Mouse (Mus musculus) hindbrain, embryonic 13.5 days (tissue): ENCODE data around the gene Tas2r118. TPM values are rescaled to one million over a fixed set of nuclear protein-coding genes. Genes with fewer than 3 reads are reported as not detected.

Source experiments
- ATAC-seq: fragments of 200-750 bp; cut with Nextera tagmentation; 2 replicates; pipeline ENCODE4 v1.8.0; 2017; ENCODE audit warnings: moderate TSS enrichment; ENCODE audit not compliant: low FRiP score
- H3K27ac ChIP-seq: fragments of 300-500 bp; sonication (generic); 2 replicates; pipeline ENCODE4 v1.5.1; 2015; ENCODE audit warnings: inconsistent platforms, mild to moderate bottlenecking, moderate library complexity
- H3K27me3 ChIP-seq: fragments of 300-500 bp; sonication (generic); 2 replicates; pipeline ENCODE4 v1.6.1; 2015; ENCODE audit warnings: mild to moderate bottlenecking, inconsistent platforms
- H3K36me3 ChIP-seq: fragments of 300-500 bp; sonication (generic); 2 replicates; pipeline ENCODE4 v1.6.1; 2015; ENCODE audit warnings: mild to moderate bottlenecking, inconsistent platforms
- H3K4me1 ChIP-seq: fragments of 300-500 bp; sonication (generic); replicated peaks from 2 replicates; pipeline ENCODE4 v1.6.1; 2015; ENCODE audit warnings: inconsistent platforms
- H3K4me2 ChIP-seq: fragments of 300-500 bp; sonication (generic); 2 replicates; pipeline ENCODE4 v1.6.1; 2015; ENCODE audit warnings: inconsistent platforms, mild to moderate bottlenecking, moderate library complexity
- H3K4me3 ChIP-seq: fragments of 300-500 bp; sonication (generic); 2 replicates; pipeline ENCODE4 v1.5.1; 2015; ENCODE audit warnings: mild to moderate bottlenecking, inconsistent platforms
- H3K9ac ChIP-seq: fragments of 300-500 bp; sonication (generic); 2 replicates; pipeline ENCODE4 v1.6.1; 2015; ENCODE audit warnings: mild to moderate bottlenecking, inconsistent platforms
- H3K9me3 ChIP-seq: fragments of 300-500 bp; sonication (generic); 2 replicates; pipeline ENCODE4 v1.6.1; 2016; ENCODE audit warnings: inconsistent platforms
- WGBS: fragments of 180-500 bp; shearing (Covaris S2); methylation state at CpG from one replicate; pipeline ENCODE4 v1.1.7; 2015; 5-methylcytosine and 5-hydroxymethylcytosine counted together
- polyA plus RNA-seq: library from polyadenylated mRNA; unstranded; fragments of >200 nt; fragmentation: Nextera tagmentation; extraction: Ambion mirVana; gene quantifications from 2 replicates; pipeline ENCODE4 v1.2.1, GENCODE M21; 2015

The Tas2r118 gene
- polyA plus RNA-seq, result not detected in 2 replicates

- no peak for ATAC-seq
- Histone ChIP-seq H3K27ac (no peak within 1 kb of the TSS), H3K9me3 (no peaks in the 10 kb centered on the region), H3K4me1 (no peaks in the 10 kb centered on the region), H3K27me3 (no peaks in the 10 kb centered on the region), H3K9ac (no peak within 1 kb of the TSS), H3K4me3 (no peak within 1 kb of the TSS), H3K4me2 (no peak within 1 kb of the TSS), H3K36me3 (no peaks in the 10 kb centered on the region)
- 95% methylated on average over 5 of the region's 5 CpGs for WGBS
These were observed at the start of gene Tas2r118 for GRCm38 (mm10) chr6:23969960-23970359. Gene Tas2r118, minus strand, starts transcription at chr6:23970060.

DNA sequence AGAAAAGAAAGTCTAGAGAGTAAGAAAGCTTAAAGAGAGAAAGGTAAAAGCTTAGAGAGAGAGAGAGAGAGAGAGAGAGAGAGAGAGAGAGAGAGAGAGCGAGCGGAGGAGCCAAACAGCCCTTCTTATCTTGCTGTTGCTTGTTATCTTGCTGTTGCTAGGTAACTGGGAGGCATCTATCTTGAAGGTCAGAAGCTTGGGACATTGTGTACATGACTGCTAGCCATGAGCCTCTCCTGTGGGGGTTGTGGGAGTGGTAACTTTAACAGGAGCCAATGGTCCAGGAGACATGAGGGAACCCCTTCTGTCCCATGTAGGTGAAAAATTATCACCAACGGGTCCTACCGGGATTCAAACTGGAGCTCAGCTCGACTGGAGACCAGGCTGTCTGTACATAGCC, 48.5 kb upstream of the Tas2r118 start:
- 87% methylated on average over 5 of the region's 5 CpGs for WGBS
- Histone ChIP-seq H3K9ac (no peak overlapping the region), H3K9me3 (0 out of 2 replicates have a peak, but pooled peaks cover 5% of the 10 kb centered on the region), H3K4me2 (no peak overlapping the region), H3K27ac (no peak overlapping the region), H3K4me1 (no peaks in the 10 kb centered on the region), H3K27me3 (no peaks in the 10 kb centered on the region), H3K36me3 (no peaks in the 10 kb centered on the region), H3K4me3 (no peak overlapping the region)
- no peak for ATAC-seq

DNA sequence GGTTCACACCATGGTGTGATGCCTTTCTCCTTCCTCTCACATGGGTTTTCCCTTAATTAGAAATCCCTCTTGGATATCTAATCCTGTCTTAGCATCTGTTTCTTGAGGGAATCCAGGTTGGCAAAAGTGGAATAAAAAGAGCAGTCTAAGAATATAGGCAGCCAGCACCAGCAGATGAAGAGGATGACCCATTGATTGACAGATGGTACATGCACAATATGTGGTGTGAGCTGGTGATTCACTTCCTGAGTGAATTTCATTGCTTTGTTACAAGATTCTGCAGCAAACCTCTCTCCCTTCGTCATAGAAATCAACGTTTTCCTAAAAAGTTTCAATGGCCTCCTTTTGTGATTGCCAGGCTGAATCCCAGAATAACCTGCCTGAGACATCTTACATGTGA, 23.4 kb upstream of the Tas2r118 start:
- 0 out of 2 replicates have a peak, but pooled peaks cover 2% of the 10 kb centered on the region for H3K4me1 ChIP-seq
- no peaks in the 10 kb centered on the region for H3K9me3 ChIP-seq
- ATAC-seq, result no peak
- no peaks in the 10 kb centered on the region for H3K36me3 ChIP-seq
- no peak overlapping the region for H3K9ac ChIP-seq
- 83% methylated on average over 2 of the region's 2 CpGs for WGBS
- no peak overlapping the region for H3K4me2 ChIP-seq
- no peak overlapping the region for H3K27ac ChIP-seq
- no peaks in the 10 kb centered on the region for H3K27me3 ChIP-seq
- H3K4me3 ChIP-seq, result no peak overlapping the region

GRCm38 (mm10) chr6:23990687-23991387, 21.0 kb upstream of the Tas2r118 start:
- H3K9me3 ChIP-seq, result no peaks in the 10 kb centered on the region
- 0 out of 2 replicates have a peak, but pooled peaks cover 2% of the 10 kb centered on the region for H3K4me1 ChIP-seq
- no peaks in the 10 kb centered on the region for H3K27me3 ChIP-seq
- H3K9ac ChIP-seq, result no peak overlapping the region
- no peak overlapping the region for H3K27ac ChIP-seq
- H3K4me2 ChIP-seq, result no peak overlapping the region
- ATAC-seq, result no peak
- no peaks in the 10 kb centered on the region for H3K36me3 ChIP-seq
- H3K4me3 ChIP-seq, result no peak overlapping the region
- WGBS, result 43% methylated on average over 3 of the region's 3 CpGs

DNA sequence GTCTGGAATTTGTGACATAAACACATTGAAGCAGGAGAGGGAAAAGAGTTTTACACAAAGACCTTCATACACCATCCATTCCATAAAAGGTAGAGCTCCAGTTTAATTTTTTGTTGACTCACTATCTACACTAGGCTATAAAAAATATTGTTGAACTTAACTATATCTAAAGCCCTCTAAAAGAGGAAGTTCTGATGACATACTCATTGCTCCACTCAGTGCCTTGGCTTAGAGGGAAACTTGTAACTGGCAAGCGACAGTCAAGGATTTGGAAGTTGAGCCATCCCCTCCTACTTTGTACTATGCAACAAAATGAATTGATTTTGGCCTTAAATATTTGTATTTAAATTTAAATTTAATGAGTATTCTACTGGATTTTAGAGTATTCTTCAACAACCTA, 16.4 kb upstream of the Tas2r118 start:
- WGBS, result 94% methylated on average over 1 of the region's 1 CpGs
- H3K4me2 ChIP-seq, result no peak overlapping the region

DNA sequence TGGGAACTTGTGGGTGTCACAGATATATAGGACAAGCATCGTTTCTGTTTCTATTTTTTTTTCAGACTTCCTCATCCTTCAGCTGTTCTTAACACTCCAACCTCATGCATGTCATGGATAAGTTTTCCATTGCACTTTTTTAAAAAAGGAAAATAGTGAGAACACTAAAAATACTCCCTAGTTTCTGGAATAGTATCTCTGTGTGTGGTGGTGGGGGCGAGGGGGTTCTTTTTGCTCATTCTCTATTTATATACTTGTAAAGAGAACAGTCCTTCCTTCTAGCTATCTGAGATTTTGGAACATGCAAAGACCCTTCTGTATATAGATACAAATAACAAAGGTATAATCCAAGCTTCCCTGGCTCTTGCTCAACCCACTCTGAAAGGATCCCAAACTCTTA, 2.9 kb downstream of the Tas2r118 start:
- Histone ChIP-seq H3K9ac (no peak overlapping the region), H3K4me3 (no peak overlapping the region), H3K27me3 (no peaks in the 10 kb centered on the region), H3K4me2 (no peak overlapping the region), H3K9me3 (no peaks in the 10 kb centered on the region), H3K4me1 (no peaks in the 10 kb centered on the region), H3K27ac (no peak overlapping the region), H3K36me3 (no peaks in the 10 kb centered on the region)
- ATAC-seq, result no peak
- 78% methylated on average over 2 of the region's 2 CpGs for WGBS

More for the DNA sequence above, 16.4 kb upstream of the Tas2r118 start:
- H3K36me3 ChIP-seq, result no peaks in the 10 kb centered on the region
- H3K27ac ChIP-seq, result no peak overlapping the region
- H3K27me3 ChIP-seq, result no peaks in the 10 kb centered on the region
- no peak overlapping the region for H3K4me3 ChIP-seq
- no peak overlapping the region for H3K9ac ChIP-seq
- H3K4me1 ChIP-seq, result 0 out of 2 replicates have a peak, but pooled peaks cover 2% of the 10 kb centered on the region
- no peaks in the 10 kb centered on the region for H3K9me3 ChIP-seq
- ATAC-seq, result no peak

GRCm38 (mm10) chr6:23965925-23966324, 3.9 kb downstream of the Tas2r118 start:
- Histone ChIP-seq H3K4me2 (no peak overlapping the region), H3K27me3 (no peaks in the 10 kb centered on the region), H3K36me3 (no peaks in the 10 kb centered on the region), H3K9me3 (no peaks in the 10 kb centered on the region), H3K4me3 (no peak overlapping the region), H3K4me1 (no peaks in the 10 kb centered on the region), H3K9ac (no peak overlapping the region), H3K27ac (no peak overlapping the region)
- WGBS, result 86% methylated on average over 3 of the region's 3 CpGs
- ATAC-seq, result no peak

DNA sequence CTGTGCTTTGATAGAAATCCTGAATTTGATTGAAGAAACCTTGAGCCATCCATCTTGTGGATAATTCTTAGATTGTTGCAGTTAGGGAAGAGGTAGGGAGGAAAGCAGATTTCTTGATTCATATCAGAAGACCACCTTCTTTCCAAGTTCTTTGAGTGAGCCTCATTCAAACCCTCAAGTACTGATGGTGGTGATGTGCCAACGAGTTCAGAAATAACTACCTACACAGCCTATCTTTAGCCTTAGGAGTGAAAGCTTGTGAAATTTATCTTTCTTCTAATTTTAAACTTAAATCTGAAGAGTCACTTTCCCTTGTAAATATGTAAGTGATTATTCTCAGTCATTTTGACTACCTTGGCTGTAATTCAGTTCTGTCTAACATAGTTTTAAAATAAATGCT, 6.1 kb downstream of the Tas2r118 start:
- Histone ChIP-seq H3K4me1 (no peaks in the 10 kb centered on the region), H3K27me3 (no peaks in the 10 kb centered on the region), H3K4me2 (no peak overlapping the region), H3K4me3 (no peak overlapping the region), H3K36me3 (no peaks in the 10 kb centered on the region), H3K9ac (no peak overlapping the region), H3K27ac (no peak overlapping the region), H3K9me3 (no peaks in the 10 kb centered on the region)
- 83% methylated on average over 1 of the region's 1 CpGs for WGBS
- ATAC-seq, result no peak

DNA sequence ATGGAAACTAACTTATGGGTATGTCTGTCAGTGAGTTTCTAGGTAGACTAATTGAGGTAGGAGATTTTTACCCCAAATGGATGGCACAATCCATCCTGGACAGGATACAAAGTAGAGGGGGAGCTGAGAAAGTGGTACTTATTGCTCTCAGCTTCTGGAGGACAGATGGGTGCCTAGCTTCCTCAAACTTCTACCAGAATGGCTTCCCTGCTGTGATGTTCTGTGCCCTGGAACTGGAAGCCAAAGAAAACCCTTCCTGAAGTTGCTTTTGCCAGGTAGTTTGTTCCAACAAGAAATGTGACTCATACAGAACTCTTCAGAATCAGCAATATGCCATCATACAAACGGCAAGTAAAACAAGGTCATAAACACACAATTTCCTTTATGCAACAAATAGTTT, 29.1 kb downstream of the Tas2r118 start:
- WGBS, result 94% methylated on average over 1 of the region's 1 CpGs
- no peak for ATAC-seq
- no peaks in the 10 kb centered on the region for H3K27me3 ChIP-seq
- no peak overlapping the region for H3K4me3 ChIP-seq
- peaks cover 5% of the 10 kb centered on the region; the same call in 1 of the 2 replicates for H3K4me1 ChIP-seq
- H3K9me3 ChIP-seq, result no peaks in the 10 kb centered on the region
- no peak overlapping the region for H3K4me2 ChIP-seq
- H3K27ac ChIP-seq, result no peak overlapping the region
- H3K36me3 ChIP-seq, result no peaks in the 10 kb centered on the region
- no peak overlapping the region for H3K9ac ChIP-seq

DNA sequence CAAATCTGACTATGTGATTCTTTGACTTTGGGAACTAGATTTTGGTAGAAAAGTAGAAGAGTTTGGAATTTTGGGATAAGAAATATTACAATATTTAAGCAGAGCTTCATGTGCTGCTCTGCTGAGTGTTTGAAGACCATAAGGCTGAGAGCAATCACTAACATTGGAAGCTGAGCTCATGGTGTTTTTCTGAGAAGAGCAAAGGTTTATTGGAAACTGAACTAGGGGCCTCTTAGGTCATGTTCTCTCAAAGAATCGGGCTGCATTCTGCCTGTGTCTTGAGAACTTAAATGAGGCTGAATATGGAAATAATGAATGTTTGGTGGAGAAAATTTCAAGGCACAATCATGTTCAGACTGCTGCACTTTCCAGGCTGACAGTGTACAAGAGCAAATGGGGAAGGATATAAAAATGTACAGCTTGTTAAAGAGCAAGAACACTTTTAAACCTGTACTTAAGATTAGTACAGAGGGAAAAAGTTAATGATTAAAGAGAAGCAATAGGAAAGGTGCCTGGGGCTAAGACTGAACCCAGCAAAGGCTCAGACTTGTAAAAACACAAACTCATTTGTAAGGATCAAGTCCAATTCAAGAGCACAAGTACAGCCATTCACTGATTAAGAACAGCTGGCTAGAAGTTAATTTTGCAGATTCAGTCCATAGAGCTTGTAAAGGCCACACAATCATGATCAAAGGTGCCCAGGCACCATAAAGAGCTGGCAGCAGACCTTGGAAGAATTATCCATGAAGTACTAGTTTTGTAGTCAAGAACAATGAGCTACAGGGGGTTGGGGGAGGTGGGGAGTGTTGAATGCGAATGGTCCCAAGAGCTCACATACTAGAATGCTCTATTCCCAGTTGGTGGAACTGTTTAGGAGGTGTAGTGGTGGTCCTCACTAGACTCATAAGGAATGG, 31.0 kb downstream of the Tas2r118 start:
- 81% methylated on average over 2 of the region's 2 CpGs for WGBS
- no peak overlapping the region for H3K9ac ChIP-seq
- ATAC-seq, result no peak
- no peak overlapping the region for H3K27ac ChIP-seq
- no peaks in the 10 kb centered on the region for H3K36me3 ChIP-seq
- H3K4me2 ChIP-seq, result no peak overlapping the region
- H3K9me3 ChIP-seq, result no peaks in the 10 kb centered on the region
- no peaks in the 10 kb centered on the region for H3K27me3 ChIP-seq
- no peak overlapping the region for H3K4me3 ChIP-seq
- H3K4me1 ChIP-seq, result peaks cover 5% of the 10 kb centered on the region; the same call in 1 of the 2 replicates

GRCm38 (mm10) chr6:23936414-23936813, 33.4 kb downstream of the Tas2r118 start:
- Histone ChIP-seq H3K4me1 (peaks cover 8% of the 10 kb centered on the region; the same call in 1 of the 2 replicates), H3K4me2 (no peak overlapping the region), H3K27me3 (no peaks in the 10 kb centered on the region), H3K4me3 (no peak overlapping the region), H3K27ac (no peak overlapping the region), H3K9me3 (no peaks in the 10 kb centered on the region), H3K36me3 (no peaks in the 10 kb centered on the region), H3K9ac (no peak overlapping the region)
- 41% methylated on average over 4 of the region's 4 CpGs for WGBS
- peak; percentile 57; the same call in 1 of the 2 replicates for ATAC-seq

DNA sequence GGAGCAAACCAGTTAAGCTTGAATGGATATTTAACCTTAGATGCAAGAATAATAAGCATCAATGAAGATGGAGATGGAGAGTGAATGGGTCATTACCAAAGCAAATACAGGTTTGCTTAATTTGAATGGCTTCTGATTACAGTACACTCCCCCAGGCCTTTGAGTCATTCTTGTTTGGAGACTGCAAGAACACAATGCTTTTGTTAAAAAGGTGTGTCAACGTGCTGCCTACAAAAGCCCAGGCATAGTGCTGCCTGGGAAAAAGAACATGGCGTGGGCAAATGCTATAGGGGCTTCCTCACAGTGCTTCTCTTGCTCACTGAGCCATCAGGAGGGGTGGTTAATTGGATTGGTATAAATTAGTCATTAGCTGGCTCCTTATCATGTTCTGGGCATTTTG, 46.1 kb downstream of the Tas2r118 start:
- WGBS, result 39% methylated on average over 2 of the region's 2 CpGs
- H3K4me3 ChIP-seq, result no peak overlapping the region
- no peaks in the 10 kb centered on the region for H3K27me3 ChIP-seq
- no peaks in the 10 kb centered on the region for H3K9me3 ChIP-seq
- H3K9ac ChIP-seq, result no peak overlapping the region
- no peak for ATAC-seq
- no peaks in the 10 kb centered on the region for H3K36me3 ChIP-seq
- peaks cover 3% of the 10 kb centered on the region; the same call in 1 of the 2 replicates for H3K4me1 ChIP-seq
- 0 out of 2 replicates have a peak overlapping the region, but pooled peaks have one; percentile 26 for H3K27ac ChIP-seq
- no peak overlapping the region for H3K4me2 ChIP-seq
